Mouse (Mus musculus) liver, embryonic 14.5 days (tissue): ENCODE measurements around the gene Dtx2. TPM values are rescaled to one million over a fixed set of nuclear protein-coding genes. Genes with fewer than 3 reads are reported as not detected.

Experiments used
- ATAC-seq: fragments of 200-750 bp; cut with Nextera tagmentation; 2 replicates; pipeline ENCODE4 v1.8.0; 2017; ENCODE audit warnings: moderate number of reproducible peaks, mild to moderate bottlenecking, moderate library complexity; ENCODE audit not compliant: insufficient read depth
- DNase-seq, 3 experiments: peaks; one replicate each; pipeline ENCODE4 v3.0.0-alpha.2; 2012 to 2013; ENCODE audit warnings: low read depth in 3 of 3, low spot score in 3 of 3
- H3K27ac ChIP-seq: fragments of 300-500 bp; sonication (generic); 2 replicates; pipeline ENCODE4 v1.5.1; 2014; ENCODE audit warnings: moderate library complexity, mild to moderate bottlenecking, control low read depth, inconsistent platforms
- H3K27me3 ChIP-seq: fragments of 300-500 bp; sonication (generic); 2 replicates; pipeline ENCODE4 v1.6.1; 2014; ENCODE audit warnings: mild to moderate bottlenecking, low read length, moderate library complexity; ENCODE audit not compliant: control insufficient read depth, insufficient read depth
- H3K36me3 ChIP-seq: fragments of 300-500 bp; sonication (generic); replicated peaks from 2 replicates; pipeline ENCODE4 v1.6.1; 2014; ENCODE audit warnings: low read depth; ENCODE audit not compliant: control insufficient read depth, insufficient read depth
- H3K4me1 ChIP-seq, 2 experiments: fragments of 200-500 bp in 1 of 2; fragments of 300-500 bp in 1 of 2; sonication (generic) in 1 of 2; replicated peaks; 2 replicates each; pipeline ENCODE4 v1.6.1; 2012 to 2014; ENCODE audit warnings: antibody characterized with exemption in 1 of 2, inconsistent platforms in 1 of 2, low read length in 1 of 2; ENCODE audit not compliant: control insufficient read depth in 2 of 2, insufficient read depth in 2 of 2
- H3K4me2 ChIP-seq: fragments of 300-500 bp; sonication (generic); 2 replicates; pipeline ENCODE4 v1.6.1; 2014; ENCODE audit warnings: low read depth, mild to moderate bottlenecking, control low read depth, moderate library complexity
- H3K4me3 ChIP-seq, 2 experiments: fragments of 200-500 bp in 1 of 2; fragments of 300-500 bp in 1 of 2; sonication (generic) in 1 of 2; 2 replicates each; pipeline ENCODE4 v1.5.1; 2012 to 2014; ENCODE audit warnings: low read depth in 2 of 2, low read length in 2 of 2, mild to moderate bottlenecking in 2 of 2, control low read depth in 1 of 2, inconsistent platforms in 1 of 2, moderate library complexity in 1 of 2; ENCODE audit not compliant: insufficient read depth in 1 of 2
- H3K9ac ChIP-seq: fragments of 300-500 bp; sonication (generic); replicated peaks from 2 replicates; pipeline ENCODE4 v1.6.1; 2014; ENCODE audit warnings: mild to moderate bottlenecking, control low read depth, moderate library complexity
- H3K9me3 ChIP-seq: fragments of 300-500 bp; sonication (generic); 2 replicates; pipeline ENCODE4 v1.6.1; 2016; ENCODE audit warnings: low read length, mixed read lengths; ENCODE audit not compliant: control insufficient read depth
- CTCF ChIP-seq: IDR thresholded peaks from 2 replicates; pipeline ENCODE4 v1.5.1; 2016; ENCODE audit warnings: antibody characterized with exemption, low read depth, control low read depth
- EP300 ChIP-seq: IDR thresholded peaks from 2 replicates; pipeline ENCODE4 v1.6.1; 2016; ENCODE audit warnings: antibody characterized with exemption, low read depth
- WGBS: fragments of 180-500 bp; shearing (Covaris S2); extraction: QIAGEN DNeasy Blood & Tissue Kit; methylation state at CpG from one replicate; pipeline ENCODE4 v1.1.7; 2014; ENCODE audit not compliant: insufficient replicate concordance; 5-methylcytosine and 5-hydroxymethylcytosine counted together
- polyA plus RNA-seq, 2 experiments: library from polyadenylated mRNA; depleted of rRNA in 1 of 2; stranded (reverse) in 1 of 2; unstranded in 1 of 2; fragments of >200 nt; fragmentation: Nextera tagmentation in 1 of 2; extraction: Ambion mirVana in 1 of 2; gene quantifications; 2 replicates each; pipeline versions ENCODE4 v1.2.1 to v1.2.3; 2012 to 2014

Dtx2 gene
- polyA plus RNA-seq, 2 experiments = 3.4 to 5.1 TPM

DNA sequence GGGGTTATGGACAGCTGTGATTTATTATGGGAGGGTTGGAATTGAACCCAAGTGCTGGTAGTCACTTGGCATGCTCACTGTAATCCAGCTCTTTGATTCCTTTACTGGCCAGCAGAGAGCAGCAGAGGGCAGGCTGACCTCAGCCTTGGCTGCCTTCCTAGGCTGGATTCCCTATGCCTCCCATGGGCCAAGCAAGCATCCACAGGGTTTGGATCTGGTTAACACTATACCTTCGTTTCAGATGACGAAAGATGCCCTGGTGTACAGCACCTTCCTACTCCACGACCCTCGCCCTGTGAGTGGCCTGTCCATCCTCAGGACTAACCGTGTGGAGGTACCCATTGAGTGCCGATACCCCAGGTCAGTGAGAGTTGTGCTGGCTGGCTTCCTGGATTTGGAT is 12.2 kb upstream of the Dtx2 start:
- TF ChIP-seq CTCF = peak; percentile 94
- TF ChIP-seq EP300 = no peak
- DNase-seq (no peak), ATAC-seq (no peak)
- no peak overlapping the region for H3K9ac ChIP-seq
- no peaks in the 10 kb centered on the region for H3K4me1 ChIP-seq
- H3K4me2 ChIP-seq = no peak overlapping the region
- H3K27me3 ChIP-seq = no peaks in the 10 kb centered on the region
- no peaks in the 10 kb centered on the region for H3K9me3 ChIP-seq
- H3K36me3 ChIP-seq = no peaks in the 10 kb centered on the region
- 40% methylated on average over 6 of the region's 6 CpGs for WGBS
- no peak overlapping the region for H3K27ac ChIP-seq
- H3K4me3 ChIP-seq = no peak overlapping the region

GRCm38 (mm10) chr5:135984546-135985044 is 10.0 kb upstream of the Dtx2 start:
- DNase-seq = no peak
- no peak overlapping the region for H3K4me2 ChIP-seq
- 52% methylated on average over 6 of the region's 6 CpGs for WGBS
- no peak for ATAC-seq
- no peaks in the 10 kb centered on the region for H3K36me3 ChIP-seq
- H3K4me1 ChIP-seq = no peaks in the 10 kb centered on the region
- TF ChIP-seq EP300 (no peak), CTCF (no peak)
- no peaks in the 10 kb centered on the region for H3K27me3 ChIP-seq
- H3K9me3 ChIP-seq = no peaks in the 10 kb centered on the region
- no peak overlapping the region for H3K9ac ChIP-seq
- no peak overlapping the region for H3K27ac ChIP-seq
- H3K4me3 ChIP-seq = no peak overlapping the region

DNA sequence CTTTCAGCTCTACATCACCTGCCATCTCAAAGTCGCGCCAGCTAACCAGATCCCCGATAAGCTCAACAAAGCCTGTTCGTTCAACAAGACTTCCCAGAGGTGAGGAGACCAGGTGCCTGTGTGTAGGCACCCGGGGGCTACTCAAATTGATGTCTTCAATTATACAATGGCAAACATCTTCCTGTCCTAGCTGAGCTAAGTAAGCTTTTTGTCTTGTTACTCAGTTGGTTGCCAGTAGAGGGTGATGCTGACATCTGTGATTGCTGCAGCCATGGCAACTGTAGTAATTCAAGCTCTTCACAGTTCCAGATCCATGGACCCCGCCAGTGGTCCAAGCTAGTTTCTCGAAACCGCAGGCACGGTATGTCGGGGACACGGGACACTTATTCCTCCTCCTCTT is 7.4 kb upstream of the Dtx2 start:
- DNase-seq (no peak), ATAC-seq (no peak)
- Histone ChIP-seq H3K27me3 (no peaks in the 10 kb centered on the region), H3K9ac (no peak overlapping the region), H3K9me3 (no peaks in the 10 kb centered on the region), H3K4me1 (no peaks in the 10 kb centered on the region), H3K4me2 (no peak overlapping the region), H3K36me3 (no peaks in the 10 kb centered on the region), H3K27ac (no peak overlapping the region), H3K4me3 (no peak overlapping the region)
- no peak for TF ChIP-seq EP300
- TF ChIP-seq CTCF = peak; percentile 43
- whole genome bisulfite sequencing = 48% methylated on average over 11 of the region's 11 CpGs

DNA sequence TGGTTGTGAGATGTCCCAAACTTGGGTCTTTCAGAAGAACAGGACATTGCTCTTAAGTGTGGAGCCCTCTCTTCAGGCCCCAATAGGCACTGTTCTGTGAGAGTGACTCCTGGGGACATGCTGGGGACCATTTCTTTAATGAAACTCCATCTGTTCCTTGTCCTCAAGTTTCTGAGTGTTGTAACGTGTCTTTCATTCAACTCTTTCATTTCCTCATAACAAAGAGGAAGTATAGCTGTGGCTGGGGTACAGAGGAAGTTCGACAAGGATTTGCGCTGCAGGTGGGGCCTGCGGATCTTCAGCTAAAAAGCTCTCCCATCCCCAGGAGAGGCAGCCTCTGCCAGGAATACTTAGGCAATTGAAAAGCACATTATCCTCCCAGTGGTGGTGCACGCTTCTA is 4.0 kb upstream of the Dtx2 start:
- Histone ChIP-seq H3K4me2 (no peak overlapping the region), H3K9me3 (no peaks in the 10 kb centered on the region), H3K36me3 (no peaks in the 10 kb centered on the region), H3K4me1 (peaks cover 0 to 6% of the 10 kb centered on the region in 2 experiments; a peak in 1 of 4 replicates), H3K4me3 (no peak overlapping the region), H3K27me3 (no peaks in the 10 kb centered on the region), H3K27ac (no peak overlapping the region), H3K9ac (no peak overlapping the region)
- TF ChIP-seq CTCF (no peak), EP300 (no peak)
- ATAC-seq = no peak
- WGBS = 23% methylated on average over 5 of the region's 5 CpGs
- DNase-seq = peak in 2 of 3 experiments; percentile 24 to 32

- Histone ChIP-seq H3K4me1 (peaks cover 0 to 6% of the 10 kb centered on the region in 2 experiments; a peak in 1 of 4 replicates), H3K4me3 (no peak overlapping the region), H3K27me3 (no peaks in the 10 kb centered on the region), H3K36me3 (no peaks in the 10 kb centered on the region), H3K9me3 (no peaks in the 10 kb centered on the region), H3K27ac (no peak overlapping the region), H3K4me2 (no peak overlapping the region), H3K9ac (no peak overlapping the region)
- TF ChIP-seq EP300 (no peak), CTCF (no peak)
- 55% methylated on average over 5 of the region's 5 CpGs for WGBS
- DNase-seq (no peak), ATAC-seq (no peak)
Measured at GRCm38 (mm10) chr5:135993381-135993965, 1.1 kb upstream of the Dtx2 start.
